Mouse (Mus musculus) urinary bladder, postnatal 4 days (tissue): ENCODE data around the gene Tnfsf12.

ENCODE experiments used
- DNase-seq, 2 experiments: peaks; one replicate each; pipeline ENCODE4 v3.0.0; 2021 to 2022; ENCODE audit warnings: low spot score in 2 of 2

Gene Tnfsf12

GRCm38 (mm10) chr11:69655264-69656064 lies 40.2 kb downstream of the Tnfsf12 start, which contains the start of gene Sox15:
Sox15 (plus strand) TSS chr11:69655314.
- DNase-seq = peak; percentile 64 to 75

GRCm38 (mm10) chr11:69654760-69655159 lies 40.9 kb downstream of the Tnfsf12 start:
- DNase-seq = no peak

- DNase-seq = no peak
Observed at GRCm38 (mm10) chr11:69653399-69653798, 42.2 kb downstream of the Tnfsf12 start.

GRCm38 (mm10) chr11:69645860-69646259 lies 49.8 kb downstream of the Tnfsf12 start:
- DNase-seq = no peak
